Mouse (Mus musculus) inflammation-experienced regulatory T-cells, adult 6 months (primary cell): Measurements from ENCODE around the gene Spata1. TPM values are rescaled to one million over a fixed set of nuclear protein-coding genes. Genes with fewer than 3 reads are reported as not detected.
"Not testable (repeated sequence)": the region's sequence is repeated elsewhere in the genome, so short reads cannot be mapped to it uniquely, and the experiment has no call there.

ENCODE experiments used
- ATAC-seq: one replicate; pipeline ENCODE4 v1.8.0; 2017
- polyA plus RNA-seq, 3 experiments: library from polyadenylated mRNA; unstranded; fragments of 100-300 nt; shearing (Covaris generic); gene quantifications; one replicate each; pipeline ENCODE4 v1.2.1; 2017

Spata1 gene
- polyA plus RNA-seq, 3 experiments from 2014 or later, result 7.9 to 10.4 (median 9.6) TPM

GRCm38 (mm10) chr3:146450371-146450841 is 49.1 kb downstream of the Spata1 start:
- ATAC-seq, result peak; percentile 100

- no peak for ATAC-seq
These were observed 49.8 kb downstream of the Spata1 start, which contains the start of gene Ctbs for GRCm38 (mm10) chr3:146449745-146450250. Gene Ctbs (plus strand): TSS chr3:146449795.

GRCm38 (mm10) chr3:146448969-146449368 is 50.6 kb downstream of the Spata1 start:
- ATAC-seq, result no peak

- no peak for ATAC-seq
These were observed 51.2 kb downstream of the Spata1 start for GRCm38 (mm10) chr3:146448372-146448771.

GRCm38 (mm10) chr3:146447598-146447997 is 52.0 kb downstream of the Spata1 start:
- ATAC-seq, result no peak

- no peak for ATAC-seq
These were observed 52.4 kb downstream of the Spata1 start for GRCm38 (mm10) chr3:146447156-146447555.

- no peak for ATAC-seq
These were observed 54.7 kb downstream of the Spata1 start for GRCm38 (mm10) chr3:146444880-146445279.

- no peak for ATAC-seq
These were observed 56.2 kb downstream of the Spata1 start for GRCm38 (mm10) chr3:146443380-146443779.

GRCm38 (mm10) chr3:146442936-146443335 is 56.6 kb downstream of the Spata1 start:
- ATAC-seq, result no peak

GRCm38 (mm10) chr3:146442484-146442883 is 57.1 kb downstream of the Spata1 start:
- no peak for ATAC-seq

GRCm38 (mm10) chr3:146440422-146440821 is 59.1 kb downstream of the Spata1 start:
- no peak for ATAC-seq

GRCm38 (mm10) chr3:146440011-146440410 is 59.5 kb downstream of the Spata1 start:
- no peak for ATAC-seq

- no peak for ATAC-seq
These were observed 63.4 kb downstream of the Spata1 start for GRCm38 (mm10) chr3:146436114-146436513.

- no peak for ATAC-seq
These were observed 64.0 kb downstream of the Spata1 start for GRCm38 (mm10) chr3:146435533-146435932.

- ATAC-seq, result no peak
These were observed 64.9 kb downstream of the Spata1 start for GRCm38 (mm10) chr3:146434686-146435085.

GRCm38 (mm10) chr3:146433681-146434350 is 65.7 kb downstream of the Spata1 start:
- no peak for ATAC-seq

GRCm38 (mm10) chr3:146433063-146433462 is 66.5 kb downstream of the Spata1 start:
- not testable (repeated sequence) for ATAC-seq

- ATAC-seq, result no peak
These were observed 73.1 kb downstream of the Spata1 start for GRCm38 (mm10) chr3:146426489-146426888.

- ATAC-seq, result no peak
These were observed 73.7 kb downstream of the Spata1 start for GRCm38 (mm10) chr3:146425902-146426301.

GRCm38 (mm10) chr3:146424306-146424900 is 75.2 kb downstream of the Spata1 start:
- no peak for ATAC-seq

GRCm38 (mm10) chr3:146423710-146424109 is 75.8 kb downstream of the Spata1 start:
- ATAC-seq, result no peak

GRCm38 (mm10) chr3:146421787-146422186 is 77.8 kb downstream of the Spata1 start:
- peak; percentile 58 for ATAC-seq

GRCm38 (mm10) chr3:146419992-146420537 is 79.5 kb downstream of the Spata1 start:
- no peak for ATAC-seq

GRCm38 (mm10) chr3:146419534-146419933 is 80.0 kb downstream of the Spata1 start:
- no peak for ATAC-seq
